Mouse (Mus musculus) hindbrain, postnatal 0 days (tissue): ENCODE data around the gene Rcc1. TPM values are rescaled to one million over a fixed set of nuclear protein-coding genes. Genes with fewer than 3 reads are reported as not detected.

Source experiments
- ATAC-seq: fragments of 200-750 bp; cut with Nextera tagmentation; 2 replicates; pipeline ENCODE4 v1.8.0; 2017; ENCODE audit warnings: mild to moderate bottlenecking, moderate TSS enrichment, moderate library complexity
- DNase-seq: peaks from one replicate; pipeline ENCODE4 v3.0.0-alpha.2; 2015; ENCODE audit warnings: low spot score
- H3K27ac ChIP-seq: fragments of 300-500 bp; sonication (generic); 2 replicates; pipeline ENCODE4 v1.5.1; 2014; ENCODE audit warnings: mild to moderate bottlenecking
- H3K27me3 ChIP-seq: fragments of 300-500 bp; sonication (generic); 2 replicates; pipeline ENCODE4 v1.6.1; 2014; ENCODE audit warnings: low read length, mixed read lengths; ENCODE audit not compliant: insufficient read depth
- H3K36me3 ChIP-seq: fragments of 300-500 bp; sonication (generic); 2 replicates; pipeline ENCODE4 v1.6.1; 2014; ENCODE audit warnings: low read length, mixed read lengths; ENCODE audit not compliant: insufficient read depth
- H3K4me1 ChIP-seq: fragments of 300-500 bp; sonication (generic); 2 replicates; pipeline ENCODE4 v1.6.1; 2014; ENCODE audit warnings: antibody characterized with exemption, low read length, mixed read lengths; ENCODE audit not compliant: insufficient read depth
- H3K4me2 ChIP-seq: fragments of 300-500 bp; sonication (generic); 2 replicates; pipeline ENCODE4 v1.6.1; 2014; ENCODE audit warnings: low read depth, mild to moderate bottlenecking, low read length, moderate library complexity, mixed read lengths
- H3K4me3 ChIP-seq: fragments of 300-500 bp; sonication (generic); 2 replicates; pipeline ENCODE4 v1.5.1; 2014; ENCODE audit warnings: low read length
- H3K9ac ChIP-seq: fragments of 300-500 bp; sonication (generic); replicated peaks from 2 replicates; pipeline ENCODE4 v1.6.1; 2014; ENCODE audit warnings: mild to moderate bottlenecking, low read length, moderate library complexity, mixed read lengths
- H3K9me3 ChIP-seq: fragments of 300-500 bp; sonication (generic); 2 replicates; pipeline ENCODE4 v1.6.1; 2016; ENCODE audit warnings: low read length, mixed read lengths
- CTCF ChIP-seq: IDR thresholded peaks from 2 replicates; pipeline ENCODE4 v1.5.1; 2016; ENCODE audit warnings: antibody characterized with exemption, control low read depth, low read depth
- WGBS: fragments of 180-500 bp; shearing (Covaris S2); extraction: QIAGEN DNeasy Blood & Tissue Kit; methylation state at CpG from one replicate; pipeline ENCODE4 v1.1.7; 2014; 5-methylcytosine and 5-hydroxymethylcytosine counted together
- polyA plus RNA-seq: library from polyadenylated mRNA; unstranded; fragments of >200 nt; fragmentation: Nextera tagmentation; extraction: Ambion mirVana; gene quantifications from 2 replicates; pipeline ENCODE4 v1.2.1, GENCODE M21; 2015
- total RNA-seq: library from RNA; depleted of rRNA; stranded (reverse); fragments of >200 nt; gene quantifications from 2 replicates; pipeline ENCODE4 v1.2.3, GENCODE M21; 2014

The Rcc1 gene
- total and polyA plus RNA-seq, 2 experiments from 2014 or later: 24.4 to 29.7 TPM

GRCm38 (mm10) chr4:132359510-132359909 is 6.1 kb upstream of the Rcc1 start:
- WGBS: 91% methylated on average over 3 of the region's 4 CpGs
- Histone ChIP-seq H3K27me3 (no peaks in the 10 kb centered on the region), H3K9me3 (no peaks in the 10 kb centered on the region), H3K4me1 (no peaks in the 10 kb centered on the region), H3K4me3 (no peak overlapping the region), H3K9ac (no peak overlapping the region), H3K36me3 (peaks cover 15% of the 10 kb centered on the region), H3K27ac (no peak overlapping the region), H3K4me2 (no peak overlapping the region)
- ATAC-seq (no peak), DNase-seq (no peak)
- no peak for TF ChIP-seq CTCF

DNA sequence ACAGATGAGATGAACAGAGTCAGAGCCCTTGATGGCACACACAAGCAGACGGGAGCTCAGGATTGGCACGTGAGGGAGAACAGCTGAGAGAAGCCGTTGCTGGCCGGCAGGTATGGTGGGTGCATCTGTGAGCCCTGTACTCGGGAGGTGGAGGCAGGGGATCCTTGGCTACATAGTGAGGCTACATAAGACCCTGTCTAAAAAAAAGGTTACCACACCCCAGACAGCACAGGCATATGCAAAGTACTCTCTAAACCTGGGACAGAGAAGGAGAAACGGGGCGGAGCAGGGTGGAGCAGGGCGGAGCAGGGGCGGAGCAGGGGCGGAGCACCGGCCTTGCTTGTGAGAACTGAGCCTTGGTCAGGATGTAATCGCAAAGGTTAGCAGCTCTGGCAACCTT is 2.8 kb upstream of the Rcc1 start:
- Histone ChIP-seq H3K27me3 (no peaks in the 10 kb centered on the region), H3K4me1 (0 out of 2 replicates have a peak, but pooled peaks cover 5% of the 10 kb centered on the region), H3K36me3 (peaks cover 15% of the 10 kb centered on the region), H3K9me3 (no peaks in the 10 kb centered on the region), H3K4me2 (no peak overlapping the region), H3K27ac (no peak overlapping the region), H3K4me3 (no peak overlapping the region), H3K9ac (no peak overlapping the region)
- no peak for DNase-seq
- WGBS: 36% methylated on average over 12 of the region's 12 CpGs
- ATAC-seq: no peak
- TF ChIP-seq CTCF: no peak

- no peak for ATAC-seq
- Histone ChIP-seq H3K36me3 (peaks cover 15% of the 10 kb centered on the region), H3K9me3 (no peaks in the 10 kb centered on the region), H3K4me2 (no peak overlapping the region), H3K4me3 (no peak overlapping the region), H3K27ac (no peak overlapping the region), H3K9ac (no peak overlapping the region), H3K4me1 (0 out of 2 replicates have a peak, but pooled peaks cover 5% of the 10 kb centered on the region), H3K27me3 (no peaks in the 10 kb centered on the region)
- 88% methylated on average over 3 of the region's 3 CpGs for whole genome bisulfite sequencing
- DNase-seq: no peak
- TF ChIP-seq CTCF: no peak
These were observed 2.0 kb upstream of the Rcc1 start for GRCm38 (mm10) chr4:132355403-132355802.

- no peaks in the 10 kb centered on the region for H3K9me3 ChIP-seq
- H3K27ac ChIP-seq: no peak overlapping the region
- 84% methylated on average over 4 of the region's 4 CpGs for WGBS
These were observed 1.2 kb upstream of the Rcc1 start for GRCm38 (mm10) chr4:132354571-132354970.

GRCm38 (mm10) chr4:132352739-132353138 is 666 bp downstream of the Rcc1 start:
- Histone ChIP-seq H3K9me3 (no peaks in the 10 kb centered on the region), H3K27ac (peak overlapping the region; percentile 81), H3K27me3 (no peaks in the 10 kb centered on the region), H3K4me3 (peak overlapping the region; percentile 48), H3K36me3 (peaks cover 11% of the 10 kb centered on the region), H3K4me1 (0 out of 2 replicates have a peak, but pooled peaks cover 5% of the 10 kb centered on the region), H3K4me2 (peak overlapping the region; percentile 73), H3K9ac (peak overlapping the region; percentile 55)
- DNase-seq (no peak), ATAC-seq (no peak)
- WGBS: under 1% methylated on average over 14 of the region's 14 CpGs
- no peak for TF ChIP-seq CTCF

More at GRCm38 (mm10) chr4:132354571-132354970, 1.2 kb upstream of the Rcc1 start:
- Histone ChIP-seq H3K4me1 (0 out of 2 replicates have a peak, but pooled peaks cover 5% of the 10 kb centered on the region), H3K4me2 (no peak overlapping the region), H3K36me3 (peaks cover 15% of the 10 kb centered on the region), H3K27me3 (no peaks in the 10 kb centered on the region), H3K9ac (no peak overlapping the region), H3K4me3 (no peak overlapping the region)
- DNase-seq (no peak), ATAC-seq (no peak)
- no peak for TF ChIP-seq CTCF

DNA sequence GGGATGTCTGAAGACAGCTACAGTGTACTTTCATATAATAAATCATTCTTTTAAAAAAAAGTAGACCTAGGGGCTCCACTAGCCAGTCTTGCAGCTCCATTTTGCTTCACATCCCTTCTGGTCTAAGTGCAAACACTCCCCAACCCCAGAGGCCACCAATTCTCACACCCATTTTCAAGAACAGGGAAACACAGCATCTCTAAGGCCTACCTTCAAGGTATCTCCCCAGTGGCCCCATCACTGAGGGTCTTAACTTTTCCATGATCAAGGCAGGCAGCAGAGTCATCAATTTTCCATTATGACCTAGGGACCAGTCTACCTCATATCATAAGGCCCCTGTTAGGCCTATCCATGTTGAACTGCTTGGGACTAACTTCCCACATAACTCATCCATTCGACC is 2.0 kb downstream of the Rcc1 start:
- no peak for TF ChIP-seq CTCF
- Histone ChIP-seq H3K9ac (no peak overlapping the region), H3K4me1 (0 out of 2 replicates have a peak, but pooled peaks cover 5% of the 10 kb centered on the region), H3K4me2 (peak overlapping the region; percentile 73; the same call in 1 of the 2 replicates), H3K36me3 (no peaks in the 10 kb centered on the region), H3K27me3 (no peaks in the 10 kb centered on the region), H3K4me3 (no peak overlapping the region), H3K27ac (no peak overlapping the region), H3K9me3 (no peaks in the 10 kb centered on the region)
- no peak for DNase-seq
- WGBS: 44% methylated on average over 1 of the region's 1 CpGs
- no peak for ATAC-seq

- no peak for TF ChIP-seq CTCF
- Histone ChIP-seq H3K4me3 (no peak overlapping the region), H3K9me3 (no peaks in the 10 kb centered on the region), H3K27ac (no peak overlapping the region), H3K36me3 (no peaks in the 10 kb centered on the region), H3K27me3 (no peaks in the 10 kb centered on the region), H3K4me1 (0 out of 2 replicates have a peak, but pooled peaks cover 5% of the 10 kb centered on the region), H3K4me2 (no peak overlapping the region), H3K9ac (no peak overlapping the region)
- DNase-seq: no peak
- WGBS: 61% methylated on average over 3 of the region's 3 CpGs
- no peak for ATAC-seq
These were observed 2.6 kb downstream of the Rcc1 start for GRCm38 (mm10) chr4:132350854-132351253.
